Mouse (Mus musculus) embryonic facial prominence, embryonic 11.5 days (tissue): ENCODE measurements at regions not wholly inside any gene's neighbourhood (a gene's known extent, or its start where the extent isn't known, plus 50 kb on each side); places are given as distances from the start of the nearest gene placed in this dataset.

Experiments used
- ATAC-seq: fragments of 200-750 bp; cut with Nextera tagmentation; replicated peaks from 2 replicates; pipeline ENCODE4 v1.8.0; 2017; ENCODE audit warnings: low read depth; ENCODE audit not compliant: insufficient number of reproducible peaks, low FRiP score, low TSS enrichment
- DNase-seq: peaks from one replicate; pipeline ENCODE4 v3.0.0-alpha.2; 2015; ENCODE audit warnings: low spot score
- H3K27ac ChIP-seq: fragments of 300-500 bp; sonication (generic); replicated peaks from 2 replicates; pipeline ENCODE4 v1.5.1; 2014; ENCODE audit warnings: mild to moderate bottlenecking, low read depth, low read length, control low read depth
- H3K27me3 ChIP-seq: fragments of 300-500 bp; sonication (generic); 2 replicates; pipeline ENCODE4 v1.6.1; 2014; ENCODE audit warnings: mild to moderate bottlenecking, low read length, moderate library complexity, mixed read lengths; ENCODE audit not compliant: control insufficient read depth, insufficient read depth
- H3K36me3 ChIP-seq: fragments of 300-500 bp; sonication (generic); replicated peaks from 2 replicates; pipeline ENCODE4 v1.6.1; 2014; ENCODE audit warnings: low read depth, mild to moderate bottlenecking, low read length, moderate library complexity, mixed read lengths; ENCODE audit not compliant: control insufficient read depth, insufficient read depth
- H3K4me1 ChIP-seq: fragments of 300-500 bp; sonication (generic); 2 replicates; pipeline ENCODE4 v1.6.1; 2014; ENCODE audit warnings: low read length, mixed read lengths; ENCODE audit not compliant: control insufficient read depth, insufficient read depth
- H3K4me2 ChIP-seq: fragments of 300-500 bp; sonication (generic); 2 replicates; pipeline ENCODE4 v1.6.1; 2014; ENCODE audit warnings: low read depth, mild to moderate bottlenecking, control low read depth, low read length, moderate library complexity
- H3K4me3 ChIP-seq: fragments of 300-500 bp; sonication (generic); 2 replicates; pipeline ENCODE4 v1.5.1; 2014; ENCODE audit warnings: low read depth, low read length, control low read depth
- H3K9ac ChIP-seq: fragments of 300-500 bp; sonication (generic); replicated peaks from 2 replicates; pipeline ENCODE4 v1.6.1; 2014; ENCODE audit warnings: mild to moderate bottlenecking, control low read depth, low read length
- H3K9me3 ChIP-seq: fragments of 300-500 bp; sonication (generic); replicated peaks from 2 replicates; pipeline ENCODE4 v1.6.1; 2016; ENCODE audit warnings: mild to moderate bottlenecking, low read length, inconsistent platforms, mixed read lengths; ENCODE audit not compliant: control insufficient read depth
- WGBS: fragments of 180-500 bp; shearing (Covaris S2); extraction: QIAGEN DNeasy Blood & Tissue Kit; methylation state at CpG from one replicate; pipeline ENCODE4 v1.1.7; 2014; 5-methylcytosine and 5-hydroxymethylcytosine counted together

DNA sequence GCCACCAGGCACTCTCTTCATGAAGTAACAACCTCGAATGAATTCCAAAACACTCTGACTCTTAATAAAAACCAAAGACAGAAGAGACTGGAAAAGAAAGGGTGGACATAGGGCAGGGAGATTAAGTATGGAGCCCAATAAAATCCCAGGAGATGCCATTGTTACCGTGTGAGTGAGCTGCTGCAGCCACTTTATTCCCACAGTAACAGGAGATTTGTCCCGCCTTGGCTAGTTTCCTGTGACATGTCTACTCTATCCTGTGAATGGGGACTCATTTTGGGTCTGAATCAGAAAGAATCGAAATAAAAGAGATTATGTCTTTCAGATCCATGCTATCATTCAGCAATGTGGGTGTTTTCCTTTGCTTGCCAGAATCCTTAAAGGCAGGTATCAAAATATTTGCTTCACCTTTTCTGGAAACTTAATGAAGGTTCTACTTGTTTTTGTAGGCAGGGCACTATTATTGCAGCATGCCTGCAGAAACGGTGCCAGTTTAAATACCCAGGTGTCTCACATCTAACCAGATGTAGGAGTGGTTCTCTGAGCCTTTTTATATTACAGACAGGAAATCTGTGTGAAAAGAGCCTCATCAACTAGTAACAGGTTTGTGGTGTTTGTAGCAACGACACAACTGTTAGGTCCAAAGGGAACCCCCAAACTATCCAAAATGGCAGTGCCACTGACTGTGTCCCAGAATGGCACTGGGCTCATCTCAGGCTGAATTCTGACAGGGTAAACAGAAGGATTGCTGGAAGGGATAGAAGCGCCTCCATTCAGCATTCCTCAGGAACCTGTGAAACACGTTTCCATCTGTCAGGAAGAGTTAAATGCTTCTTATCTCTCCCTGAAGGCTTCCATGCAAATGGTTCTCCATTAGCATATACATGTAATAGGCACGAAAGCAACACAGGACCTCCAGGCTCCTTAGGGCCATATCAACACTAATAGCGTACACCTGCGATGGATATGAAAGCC lies 55.5 kb upstream of the Chd2 start:
- no peak overlapping the region for H3K4me3 ChIP-seq
- H3K9me3 ChIP-seq, result no peaks in the 10 kb centered on the region
- no peaks in the 10 kb centered on the region; the same call in 1 of the 2 replicates for H3K4me1 ChIP-seq
- no peak overlapping the region for H3K9ac ChIP-seq
- H3K4me2 ChIP-seq, result no peak overlapping the region
- ATAC-seq (no peak), DNase-seq (no peak)
- WGBS, result 51% methylated on average over 11 of the region's 11 CpGs
- no peaks in the 10 kb centered on the region for H3K36me3 ChIP-seq
- H3K27ac ChIP-seq, result no peak overlapping the region
- H3K27me3 ChIP-seq, result no peaks in the 10 kb centered on the region

DNA sequence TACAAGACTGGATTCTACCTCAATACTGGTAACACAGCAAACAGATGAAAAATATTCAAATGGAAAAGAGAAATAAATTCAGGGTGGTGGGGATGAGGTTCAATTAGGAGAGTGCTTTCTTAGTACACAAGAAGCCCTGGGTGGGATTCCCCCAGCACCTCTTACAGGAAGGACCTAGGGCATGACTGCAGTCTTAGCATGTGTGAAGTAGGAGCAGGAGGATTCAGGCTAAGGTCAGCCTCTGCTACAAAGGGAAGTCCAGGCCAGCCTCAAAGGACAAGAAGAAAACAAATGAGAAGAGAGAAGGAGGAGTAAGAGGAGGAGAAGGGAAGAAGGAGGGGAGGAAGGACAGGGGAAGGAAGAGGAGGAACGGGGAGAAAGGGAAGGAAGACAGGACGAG lies 54.8 kb upstream of the Chd2 start:
- Histone ChIP-seq H3K4me3 (no peak overlapping the region), H3K27me3 (no peaks in the 10 kb centered on the region), H3K4me1 (no peaks in the 10 kb centered on the region; the same call in 1 of the 2 replicates), H3K9me3 (no peaks in the 10 kb centered on the region), H3K36me3 (no peaks in the 10 kb centered on the region), H3K27ac (0 out of 2 replicates have a peak overlapping the region, but pooled peaks have one; percentile 89), H3K9ac (peak overlapping the region; percentile 13; the same call in 1 of the 2 replicates), H3K4me2 (no peak overlapping the region)
- ATAC-seq (no peak), DNase-seq (no peak)
- 41% methylated on average over 2 of the region's 2 CpGs for WGBS

DNA sequence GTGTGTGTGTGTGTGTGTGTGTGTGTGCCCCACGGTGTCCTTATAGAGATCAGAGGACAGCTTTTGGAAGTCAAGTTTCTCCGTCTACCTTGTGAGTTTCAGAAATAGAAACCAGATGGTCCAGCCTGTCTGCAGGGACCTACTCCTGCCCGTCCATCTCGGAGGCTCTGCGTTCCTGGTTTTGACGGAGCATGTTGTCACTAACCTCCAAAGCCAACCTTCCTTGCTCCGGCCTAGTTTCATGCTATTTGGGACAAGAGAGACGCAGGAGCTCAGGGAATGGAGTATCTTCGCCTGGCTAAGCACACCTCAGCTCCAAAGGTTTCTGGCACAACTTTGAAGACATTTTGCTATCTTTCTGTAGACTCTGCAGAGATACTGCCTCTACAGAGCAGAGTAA lies 54.2 kb upstream of the Chd2 start:
- H3K4me3 ChIP-seq, result no peak overlapping the region

DNA sequence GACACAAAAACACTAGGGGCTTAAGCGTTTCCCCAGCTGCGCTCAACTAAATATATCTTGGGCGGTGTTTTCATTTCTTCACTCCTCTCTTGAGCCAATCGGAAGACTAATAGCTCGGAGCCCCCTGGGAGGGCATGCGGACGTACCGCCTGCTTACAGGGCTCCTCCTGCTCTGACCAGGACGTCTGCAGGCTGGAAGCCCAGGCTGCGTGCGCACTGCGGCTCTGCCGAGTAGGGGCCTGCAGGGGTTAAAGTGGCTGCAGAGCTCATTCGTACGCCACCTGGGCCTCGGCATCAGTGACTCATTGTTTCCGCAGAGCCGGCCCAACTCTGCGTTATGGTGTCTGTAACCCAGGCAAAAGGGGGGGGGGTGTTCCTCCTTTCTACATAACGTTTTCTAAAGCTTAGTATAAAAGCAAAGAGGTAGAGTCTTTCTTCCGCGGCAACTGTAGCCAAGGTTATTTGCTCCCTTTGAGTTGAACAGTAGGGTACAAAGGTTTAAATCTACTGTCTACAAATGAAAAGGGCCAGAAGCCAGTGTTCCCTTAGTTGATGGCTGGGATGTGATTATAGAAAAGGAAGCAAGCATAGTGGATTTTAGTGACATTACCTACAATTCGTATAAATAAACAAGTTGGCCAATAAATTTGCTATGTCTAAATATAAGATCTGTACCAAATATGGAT lies 53.7 kb upstream of the Chd2 start:
- peak; percentile 99 for ATAC-seq
- WGBS, result 1% methylated on average over 23 of the region's 23 CpGs
- Histone ChIP-seq H3K27ac (peak overlapping the region; percentile 89), H3K36me3 (no peaks in the 10 kb centered on the region), H3K9ac (peak overlapping the region; percentile 41), H3K9me3 (no peaks in the 10 kb centered on the region), H3K4me2 (peak overlapping the region; percentile 50), H3K4me3 (peak overlapping the region; percentile 24), H3K27me3 (no peaks in the 10 kb centered on the region), H3K4me1 (no peaks in the 10 kb centered on the region; the same call in 1 of the 2 replicates)
- DNase-seq, result peak; percentile 98

More for the DNA sequence above, 54.2 kb upstream of the Chd2 start:
- Histone ChIP-seq H3K36me3 (no peaks in the 10 kb centered on the region), H3K4me2 (no peak overlapping the region; the same call in 1 of the 2 replicates), H3K9ac (peak overlapping the region; percentile 4; the same call in 1 of the 2 replicates), H3K27ac (peak overlapping the region; percentile 89), H3K27me3 (no peaks in the 10 kb centered on the region), H3K4me1 (no peaks in the 10 kb centered on the region; the same call in 1 of the 2 replicates), H3K9me3 (no peaks in the 10 kb centered on the region)
- DNase-seq, result peak; percentile 78
- ATAC-seq, result no peak
- WGBS, result 22% methylated on average over 9 of the region's 9 CpGs

DNA sequence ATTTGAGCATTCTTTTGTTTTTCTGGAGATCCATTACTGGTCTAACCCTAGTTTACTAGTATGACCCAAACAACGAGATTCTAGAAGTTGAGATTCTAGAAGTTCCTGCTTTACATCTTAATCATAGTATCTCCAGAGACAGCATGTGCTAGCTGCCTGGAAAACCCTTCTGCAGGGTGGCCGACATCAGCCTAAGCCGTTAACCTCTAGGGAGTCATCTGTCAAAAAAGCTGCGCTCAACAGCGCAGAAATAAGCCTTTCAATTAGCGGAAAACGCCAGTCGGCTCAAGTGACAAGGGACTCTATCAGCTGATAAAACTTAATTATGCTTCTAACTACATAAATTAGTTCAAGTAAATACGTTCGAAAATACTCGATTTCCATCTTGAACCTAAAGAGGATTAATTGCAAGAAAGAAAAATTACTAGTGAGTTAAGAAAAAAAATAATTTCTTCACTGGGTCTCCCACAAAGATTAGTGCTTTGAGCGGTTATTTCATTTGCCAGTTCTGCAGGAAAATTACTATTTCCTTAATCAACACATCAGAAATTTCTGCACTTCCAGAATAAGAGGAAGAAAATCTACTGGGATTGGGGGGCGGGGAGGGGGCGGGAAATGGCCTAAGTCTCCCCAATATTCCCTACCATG lies 53.0 kb upstream of the Chd2 start:
- peak overlapping the region; percentile 41; the same call in 1 of the 2 replicates for H3K9ac ChIP-seq
- no peaks in the 10 kb centered on the region for H3K36me3 ChIP-seq
- ATAC-seq, result no peak
- H3K27me3 ChIP-seq, result no peaks in the 10 kb centered on the region
- peak overlapping the region; percentile 24 for H3K4me3 ChIP-seq
- peak; percentile 77 for DNase-seq
- H3K4me2 ChIP-seq, result peak overlapping the region; percentile 50
- under 1% methylated on average over 14 of the region's 14 CpGs for WGBS
- H3K4me1 ChIP-seq, result no peaks in the 10 kb centered on the region; the same call in 1 of the 2 replicates
- H3K9me3 ChIP-seq, result no peaks in the 10 kb centered on the region
- peak overlapping the region; percentile 89 for H3K27ac ChIP-seq

DNA sequence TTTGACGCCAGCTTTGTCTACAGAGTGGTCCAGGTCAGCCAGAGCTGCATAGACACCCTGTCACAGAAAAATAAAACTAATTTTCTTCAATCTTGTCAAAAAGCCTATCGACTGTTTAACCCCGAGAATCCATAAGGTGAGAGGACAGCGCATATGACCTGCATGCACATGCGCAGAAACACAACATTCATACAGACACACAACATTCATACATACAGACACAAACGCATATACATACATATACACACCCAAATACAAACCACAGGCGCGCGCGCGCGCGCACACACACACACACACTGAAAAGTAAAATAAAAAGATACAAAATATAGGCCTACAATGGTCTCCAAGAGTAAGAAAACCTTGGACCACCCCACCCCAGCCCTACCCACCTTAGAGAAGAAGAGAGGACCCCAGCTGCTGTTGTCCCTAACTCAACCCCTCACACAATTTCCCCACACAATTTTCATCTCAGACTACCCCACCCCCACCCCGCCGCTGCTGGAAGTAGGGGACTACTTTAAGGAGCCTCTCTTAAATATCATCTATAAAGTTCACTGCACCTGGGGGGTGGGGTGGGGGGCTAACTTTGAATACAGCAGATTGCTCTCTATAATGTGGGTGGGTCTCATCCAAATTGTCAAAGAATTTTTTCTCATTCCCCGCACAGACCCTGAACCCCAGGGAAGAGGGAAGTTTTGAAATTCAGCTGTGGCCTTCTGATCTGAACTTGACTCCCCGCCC lies 52.2 kb upstream of the Chd2 start:
- Histone ChIP-seq H3K27me3 (no peaks in the 10 kb centered on the region), H3K27ac (no peak overlapping the region), H3K4me1 (no peaks in the 10 kb centered on the region; the same call in 1 of the 2 replicates), H3K9me3 (no peaks in the 10 kb centered on the region), H3K4me3 (no peak overlapping the region), H3K36me3 (no peaks in the 10 kb centered on the region), H3K4me2 (peak overlapping the region; percentile 14; the same call in 1 of the 2 replicates), H3K9ac (no peak overlapping the region)
- WGBS, result 74% methylated on average over 17 of the region's 17 CpGs
- ATAC-seq (no peak), DNase-seq (no peak)

DNA sequence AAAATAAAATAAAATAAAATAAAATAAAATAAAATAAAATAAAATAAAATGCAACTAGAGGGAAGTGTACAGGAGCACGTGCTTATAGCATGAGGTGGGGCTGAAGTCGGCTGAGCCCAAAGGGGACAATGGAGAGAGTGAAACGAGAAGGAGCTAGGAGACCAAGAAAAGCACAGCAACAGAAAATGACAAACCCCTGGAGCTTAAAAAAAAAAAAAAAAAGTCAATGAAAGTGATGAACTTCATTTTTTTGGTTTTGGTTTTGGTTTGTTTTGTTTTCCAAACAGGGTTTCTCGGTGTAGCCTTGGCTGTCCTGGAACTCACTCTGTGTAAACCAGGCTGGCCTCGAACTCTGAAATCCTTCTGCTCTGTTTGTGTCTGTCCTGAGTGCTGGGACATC lies 51.2 kb upstream of the Chd2 start:
- no peak overlapping the region for H3K9ac ChIP-seq
- 93% methylated on average over 5 of the region's 5 CpGs for whole genome bisulfite sequencing
- no peak for ATAC-seq

More for the DNA sequence above, 51.2 kb upstream of the Chd2 start:
- H3K4me1 ChIP-seq, result no peaks in the 10 kb centered on the region; the same call in 1 of the 2 replicates
- H3K4me3 ChIP-seq, result no peak overlapping the region
- DNase-seq, result no peak
- no peak overlapping the region for H3K27ac ChIP-seq
- no peaks in the 10 kb centered on the region for H3K9me3 ChIP-seq
- no peaks in the 10 kb centered on the region for H3K36me3 ChIP-seq
- H3K4me2 ChIP-seq, result no peak overlapping the region
- no peaks in the 10 kb centered on the region for H3K27me3 ChIP-seq
